Mouse (Mus musculus): ENCODE measurements around the gene Unc13b.

GRCm38 (mm10) chr4:43161124-43161657 is 102.4 kb downstream of the Unc13b start:
- TF ChIP-seq CTCF (conservative IDR thresholded peaks at IDR 0.05; ENCODE audit: insufficient read depth, insufficient read length, low read depth, low read length) = no peak
- no peak for TF ChIP-seq POLR2A (IDR thresholded peaks at IDR 0.05; ENCODE audit: low read depth, low read length)
